Mouse (Mus musculus) cerebellum, adult 2 months (tissue): ENCODE data around the gene Ptgr1. TPM values are rescaled to one million over a fixed set of nuclear protein-coding genes. Genes with fewer than 3 reads are reported as not detected.

Source experiments
- DNase-seq, 2 experiments: peaks; one replicate each; pipeline ENCODE4 v3.0.0; 2021
- H3K27ac ChIP-seq: fragments of 200-500 bp; 2 replicates; pipeline ENCODE4 v1.5.1; 2012; ENCODE audit warnings: low read length, control low read depth, inconsistent platforms; ENCODE audit not compliant: insufficient read depth
- H3K27me3 ChIP-seq: fragments of 200-500 bp; 2 replicates; pipeline ENCODE4 v1.6.1; 2012; ENCODE audit warnings: inconsistent platforms, mild to moderate bottlenecking, low read length, moderate library complexity; ENCODE audit not compliant: control insufficient read depth, insufficient read depth
- H3K4me1 ChIP-seq: fragments of 200-500 bp; 2 replicates; pipeline ENCODE4 v1.6.1; 2011; ENCODE audit warnings: low read length; ENCODE audit not compliant: control insufficient read depth, insufficient read depth
- H3K4me3 ChIP-seq: fragments of 200-500 bp; replicated peaks from 2 replicates; pipeline ENCODE3; 2011; ENCODE audit warnings: mild to moderate bottlenecking, low read depth, low read length, control low read depth; ENCODE audit not compliant: insufficient read depth
- CTCF ChIP-seq: fragments of 200-500 bp; IDR thresholded peaks from 2 replicates; pipeline ENCODE4 v1.5.1; 2011; ENCODE audit warnings: low read depth, mild to moderate bottlenecking, control low read depth, low read length, moderate library complexity, borderline replicate concordance; ENCODE audit not compliant: insufficient read depth
- POLR2A ChIP-seq: fragments of 200-500 bp; IDR thresholded peaks from 2 replicates; pipeline ENCODE4 v1.6.1; 2011; ENCODE audit warnings: low read length, control low read depth, borderline replicate concordance; ENCODE audit not compliant: insufficient read depth
- WGBS: fragments of 180-500 bp; shearing (Covaris S2); methylation state at CpG from one replicate; pipeline ENCODE4 v1.1.7; 2018; 5-methylcytosine and 5-hydroxymethylcytosine counted together
- polyA plus RNA-seq: library from polyadenylated mRNA; depleted of rRNA; stranded (reverse); fragments of >200 nt; gene quantifications from 2 replicates; pipeline ENCODE4 v1.2.3, GENCODE M21; 2012

Ptgr1 gene
- polyA plus RNA-seq, 1 experiment, result 1.1 TPM

GRCm38 (mm10) chr4:59009696-59010095 lies 22.8 kb upstream of the Ptgr1 start:
- no peak for DNase-seq
- Histone ChIP-seq H3K4me1 (peaks cover 3% of the 10 kb centered on the region), H3K4me3 (no peak overlapping the region), H3K27me3 (no peaks in the 10 kb centered on the region), H3K27ac (no peak overlapping the region)
- TF ChIP-seq POLR2A (no peak), CTCF (no peak)
- WGBS, result 56% methylated on average over 4 of the region's 4 CpGs

- H3K27ac ChIP-seq, result no peak overlapping the region
- DNase-seq, result no peak
- no peak overlapping the region for H3K4me3 ChIP-seq
- TF ChIP-seq POLR2A (no peak), CTCF (no peak)
- 94% methylated on average over 7 of the region's 7 CpGs for WGBS
- no peaks in the 10 kb centered on the region for H3K27me3 ChIP-seq
- H3K4me1 ChIP-seq, result peaks cover 6% of the 10 kb centered on the region
Observed at GRCm38 (mm10) chr4:59009186-59009585, 22.3 kb upstream of the Ptgr1 start.

- DNase-seq, result no peak
- H3K4me1 ChIP-seq, result peaks cover 6% of the 10 kb centered on the region
- H3K4me3 ChIP-seq, result no peak overlapping the region
- no peak overlapping the region for H3K27ac ChIP-seq
- WGBS, result 87% methylated on average over 5 of the region's 5 CpGs
- no peaks in the 10 kb centered on the region for H3K27me3 ChIP-seq
- TF ChIP-seq POLR2A, result no peak
- no peak for TF ChIP-seq CTCF
Observed at GRCm38 (mm10) chr4:59007974-59008373, 21.1 kb upstream of the Ptgr1 start.

GRCm38 (mm10) chr4:59007016-59007415 lies 20.1 kb upstream of the Ptgr1 start:
- 56% methylated on average over 6 of the region's 6 CpGs for WGBS
- peak in 1 of 2 experiments; percentile 38 for DNase-seq
- H3K4me3 ChIP-seq, result no peak overlapping the region
- no peaks in the 10 kb centered on the region for H3K27me3 ChIP-seq
- no peak overlapping the region for H3K27ac ChIP-seq
- TF ChIP-seq POLR2A (no peak), CTCF (no peak)
- H3K4me1 ChIP-seq, result peaks cover 6% of the 10 kb centered on the region

- H3K4me1 ChIP-seq, result peaks cover 6% of the 10 kb centered on the region
- no peak for DNase-seq
- H3K4me3 ChIP-seq, result no peak overlapping the region
- no peaks in the 10 kb centered on the region for H3K27me3 ChIP-seq
- TF ChIP-seq POLR2A, result no peak
- TF ChIP-seq CTCF, result no peak
- 63% methylated on average over 8 of the region's 8 CpGs for WGBS
- H3K27ac ChIP-seq, result no peak overlapping the region
Observed at GRCm38 (mm10) chr4:59006211-59006610, 19.3 kb upstream of the Ptgr1 start.

GRCm38 (mm10) chr4:59003806-59004200 lies 16.9 kb upstream of the Ptgr1 start:
- H3K27ac ChIP-seq, result peak overlapping the region; percentile 29; the same call in 1 of the 2 replicates
- H3K4me3 ChIP-seq, result peak overlapping the region; percentile 77
- no peaks in the 10 kb centered on the region for H3K27me3 ChIP-seq
- WGBS, result 13% methylated on average over 7 of the region's 7 CpGs
- DNase-seq, result no peak
- peaks cover 6% of the 10 kb centered on the region for H3K4me1 ChIP-seq
- TF ChIP-seq CTCF (no peak), POLR2A (no peak)

GRCm38 (mm10) chr4:59002948-59003805 lies 16.3 kb upstream of the Ptgr1 start, which contains the start of gene Gm20503:
Gene Gm20503 (plus strand): TSS chr4:59003210.
- H3K27ac ChIP-seq, result peak within 1 kb of the TSS; percentile 29
- H3K4me3 ChIP-seq, result peak within 1 kb of the TSS; percentile 77
- H3K4me1 ChIP-seq, result peaks cover 6% of the 10 kb centered on the region
- no peaks in the 10 kb centered on the region for H3K27me3 ChIP-seq
- peak; percentile 91 to 92 for DNase-seq
- under 1% methylated on average over 89 of the region's 89 CpGs for whole genome bisulfite sequencing
- peak; percentile 76 for TF ChIP-seq POLR2A
- TF ChIP-seq CTCF, result no peak

GRCm38 (mm10) chr4:59000614-59001013 lies 13.7 kb upstream of the Ptgr1 start:
- Histone ChIP-seq H3K4me3 (no peak overlapping the region), H3K27me3 (no peaks in the 10 kb centered on the region), H3K27ac (no peak overlapping the region), H3K4me1 (peaks cover 3% of the 10 kb centered on the region)
- peak; percentile 33; the same call in 1 of the 2 replicates for TF ChIP-seq CTCF
- TF ChIP-seq POLR2A, result no peak
- 5% methylated on average over 2 of the region's 2 CpGs for WGBS
- peak in 1 of 2 experiments; percentile 39 for DNase-seq

- DNase-seq, result peak; percentile 68 to 78
- H3K4me3 ChIP-seq, result no peak overlapping the region
- H3K27ac ChIP-seq, result no peak overlapping the region
- no peaks in the 10 kb centered on the region for H3K27me3 ChIP-seq
- no peak for TF ChIP-seq POLR2A
- peak; percentile 87 for TF ChIP-seq CTCF
- 0% methylated on average over 2 of the region's 2 CpGs for WGBS
- H3K4me1 ChIP-seq, result peaks cover 2% of the 10 kb centered on the region
Observed at GRCm38 (mm10) chr4:58999686-59000085, 12.8 kb upstream of the Ptgr1 start.
